Mouse (Mus musculus) forebrain, embryonic 12.5 days (tissue): ENCODE measurements around the gene Rab9. TPM values are rescaled to one million over a fixed set of nuclear protein-coding genes. Genes with fewer than 3 reads are reported as not detected.
"Not testable (repeated sequence)": the region's sequence is repeated elsewhere in the genome, so short reads cannot be mapped to it uniquely, and the experiment has no call there.

Source experiments
- ATAC-seq: fragments of 200-750 bp; cut with Nextera tagmentation; 2 replicates; pipeline ENCODE4 v1.8.0; 2017; ENCODE audit warnings: moderate TSS enrichment; ENCODE audit not compliant: low FRiP score
- H3K27ac ChIP-seq: fragments of 300-500 bp; sonication (generic); 2 replicates; pipeline ENCODE4 v1.5.1; 2016; ENCODE audit warnings: mild to moderate bottlenecking
- H3K27me3 ChIP-seq: fragments of 300-500 bp; sonication (generic); 2 replicates; pipeline ENCODE4 v1.6.1; 2016; ENCODE audit warnings: mild to moderate bottlenecking
- H3K36me3 ChIP-seq: fragments of 300-500 bp; sonication (generic); replicated peaks from 2 replicates; pipeline ENCODE4 v1.6.1; 2016; ENCODE audit warnings: mild to moderate bottlenecking
- H3K4me1 ChIP-seq: fragments of 300-500 bp; sonication (generic); 2 replicates; pipeline ENCODE4 v1.6.1; 2016
- H3K4me2 ChIP-seq: fragments of 300-500 bp; sonication (generic); 2 replicates; pipeline ENCODE4 v1.6.1; 2016; ENCODE audit warnings: mild to moderate bottlenecking, moderate library complexity
- H3K4me3 ChIP-seq: fragments of 300-500 bp; sonication (generic); replicated peaks from 2 replicates; pipeline ENCODE4 v1.5.1; 2016; ENCODE audit warnings: mild to moderate bottlenecking
- H3K9ac ChIP-seq: fragments of 300-500 bp; sonication (generic); 2 replicates; pipeline ENCODE4 v1.6.1; 2016; ENCODE audit warnings: mild to moderate bottlenecking
- H3K9me3 ChIP-seq: fragments of 300-500 bp; sonication (generic); 2 replicates; pipeline ENCODE4 v1.6.1; 2016
- WGBS: fragments of 180-500 bp; shearing (Covaris S2); methylation state at CpG from one replicate; pipeline ENCODE4 v1.1.7; 2016; 5-methylcytosine and 5-hydroxymethylcytosine counted together
- polyA plus RNA-seq: library from polyadenylated mRNA; unstranded; fragments of >200 nt; fragmentation: Nextera tagmentation; extraction: Ambion mirVana; gene quantifications from 2 replicates; pipeline ENCODE4 v1.2.1, GENCODE M21; 2016

Rab9 gene
- polyA plus RNA-seq = 46.3 and 46.7 TPM in 2 replicates

DNA sequence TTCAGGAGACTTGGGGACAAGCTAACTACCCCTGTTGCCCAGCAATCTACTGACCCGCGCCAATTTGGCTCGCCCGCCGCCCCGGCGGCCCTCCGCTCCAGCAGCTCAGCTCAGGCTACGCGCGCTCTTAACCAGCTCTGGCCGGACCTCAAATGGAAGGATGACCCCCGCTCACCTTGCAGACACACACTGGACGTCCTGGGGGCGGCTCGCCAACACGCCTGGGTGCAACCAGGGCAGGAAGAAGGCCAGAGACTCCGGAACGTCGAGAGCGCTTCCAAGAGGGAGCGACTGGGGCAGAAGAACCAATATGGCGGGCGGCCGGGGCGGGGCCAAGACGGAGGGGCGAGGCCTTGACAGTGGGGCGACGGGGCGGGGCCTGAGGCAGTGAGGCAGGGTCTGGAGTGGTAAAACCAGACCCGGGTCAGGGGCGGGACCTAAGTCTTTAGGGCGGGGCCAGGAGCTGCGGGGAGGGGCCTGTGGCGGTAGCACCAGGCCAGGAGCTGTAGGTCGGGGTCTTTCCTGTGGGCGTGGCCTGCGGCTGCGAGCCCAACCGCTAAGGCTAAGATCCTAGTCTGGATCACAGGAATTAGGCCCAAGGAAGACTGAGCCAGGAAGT is at the start of gene Rab9:
TSS of gene Rab9 (minus strand) at position 503 of the 619 bp plus-strand sequence.
- H3K4me2 ChIP-seq = peak within 1 kb of the TSS; percentile 56
- no peaks in the 10 kb centered on the region for H3K9me3 ChIP-seq
- H3K27ac ChIP-seq = peak within 1 kb of the TSS; percentile 56; the same call in 1 of the 2 replicates
- peak within 1 kb of the TSS; percentile 68 for H3K9ac ChIP-seq
- H3K27me3 ChIP-seq = 0 out of 2 replicates have a peak, but pooled peaks cover 4% of the 10 kb centered on the region
- WGBS = 17% methylated on average over 39 of the region's 41 CpGs
- no peaks in the 10 kb centered on the region for H3K36me3 ChIP-seq
- H3K4me1 ChIP-seq = peaks cover 4% of the 10 kb centered on the region
- peak within 1 kb of the TSS; percentile 59 for H3K4me3 ChIP-seq
- ATAC-seq = peak; percentile 99

DNA sequence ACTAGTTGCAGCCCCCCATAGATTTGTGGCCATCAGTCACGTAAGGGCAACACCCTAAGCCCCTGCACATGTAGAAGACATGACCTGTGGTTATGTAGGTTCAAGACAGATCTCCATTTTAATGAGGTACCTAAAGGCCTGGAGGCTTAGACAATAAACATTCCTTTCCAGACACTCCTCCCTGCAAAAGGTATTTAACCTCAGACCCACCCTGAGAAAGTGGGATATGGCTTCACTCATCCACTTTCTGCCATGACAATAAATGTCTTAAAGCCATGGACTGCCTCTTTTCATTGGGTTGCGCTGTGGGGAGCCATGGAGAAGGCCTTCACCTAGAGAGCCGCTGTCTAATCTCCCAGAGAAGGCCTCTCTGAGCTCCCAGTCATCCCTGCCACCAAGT is 48.5 kb upstream of the Rab9 start:
- no peaks in the 10 kb centered on the region for H3K36me3 ChIP-seq
- H3K4me2 ChIP-seq = no peak overlapping the region
- H3K27ac ChIP-seq = no peak overlapping the region
- WGBS = 81% methylated on average over 3 of the region's 3 CpGs
- H3K4me1 ChIP-seq = no peaks in the 10 kb centered on the region
- no peak for ATAC-seq
- H3K9ac ChIP-seq = no peak overlapping the region
- no peak overlapping the region for H3K4me3 ChIP-seq
- H3K27me3 ChIP-seq = peaks cover 22% of the 10 kb centered on the region
- no peaks in the 10 kb centered on the region for H3K9me3 ChIP-seq

DNA sequence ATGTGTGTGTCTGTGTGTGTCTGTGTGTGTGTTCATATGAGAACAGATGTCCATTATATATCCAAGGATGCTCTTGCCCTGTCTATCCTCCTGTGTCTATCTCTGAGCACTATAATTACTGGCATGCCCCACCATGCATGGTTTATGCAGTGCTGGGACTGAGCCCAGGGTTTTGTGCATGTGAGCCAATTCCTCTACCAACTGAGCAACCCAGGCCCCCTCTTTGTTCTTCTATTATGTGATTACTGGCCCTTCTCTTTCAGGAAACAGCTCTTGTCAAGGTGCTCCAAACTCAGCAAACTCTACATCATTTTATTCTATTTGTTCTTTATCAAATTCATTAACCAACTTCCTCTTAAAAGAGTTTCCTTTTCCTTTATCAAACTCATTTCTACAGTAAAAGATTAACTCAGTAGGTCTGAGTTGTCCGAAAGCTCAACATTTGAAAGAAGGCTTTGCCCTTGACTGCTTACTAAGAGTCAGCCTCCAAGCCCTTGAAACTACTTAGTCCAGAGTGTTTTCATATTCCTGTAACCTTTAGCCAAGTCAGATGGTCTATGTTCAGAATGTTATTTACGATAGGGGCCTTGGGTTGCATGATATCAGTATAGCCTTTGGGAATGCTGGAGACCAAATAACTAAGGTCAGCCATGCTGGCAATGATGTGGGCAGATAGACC is 46.1 kb upstream of the Rab9 start:
- no peak overlapping the region for H3K4me2 ChIP-seq
- H3K9me3 ChIP-seq = no peaks in the 10 kb centered on the region
- peaks cover 19% of the 10 kb centered on the region for H3K27me3 ChIP-seq
- H3K4me1 ChIP-seq = no peaks in the 10 kb centered on the region
- no peak overlapping the region for H3K4me3 ChIP-seq
- no peaks in the 10 kb centered on the region for H3K36me3 ChIP-seq
- no peak for ATAC-seq
- H3K27ac ChIP-seq = no peak overlapping the region
- H3K9ac ChIP-seq = no peak overlapping the region
- 87% methylated on average over 2 of the region's 2 CpGs for WGBS

DNA sequence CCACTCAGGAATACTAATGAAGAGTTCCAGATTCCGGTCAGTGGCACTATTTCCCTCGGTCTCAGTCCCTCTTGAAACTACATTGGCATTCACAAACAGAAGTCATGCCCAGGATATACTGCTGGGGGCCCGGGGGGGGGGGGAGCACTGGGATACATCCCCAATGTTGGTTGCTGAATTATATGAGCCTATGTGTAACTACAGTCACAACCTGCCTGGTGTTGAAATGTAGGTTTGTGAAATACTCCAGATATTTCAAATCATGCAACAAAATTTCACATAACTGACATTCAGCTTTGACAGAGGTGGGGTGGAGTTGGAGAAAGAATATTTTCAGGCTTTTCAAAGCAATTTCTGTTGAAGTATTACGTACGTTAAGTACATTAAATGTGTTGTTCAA is 41.1 kb upstream of the Rab9 start:
- peaks cover 32% of the 10 kb centered on the region for H3K27me3 ChIP-seq
- H3K27ac ChIP-seq = no peak overlapping the region
- no peaks in the 10 kb centered on the region for H3K4me1 ChIP-seq
- H3K4me3 ChIP-seq = no peak overlapping the region
- H3K36me3 ChIP-seq = no peaks in the 10 kb centered on the region
- no peaks in the 10 kb centered on the region for H3K9me3 ChIP-seq
- no peak for ATAC-seq
- no peak overlapping the region for H3K4me2 ChIP-seq
- 80% methylated on average over 5 of the region's 5 CpGs for WGBS
- H3K9ac ChIP-seq = no peak overlapping the region

DNA sequence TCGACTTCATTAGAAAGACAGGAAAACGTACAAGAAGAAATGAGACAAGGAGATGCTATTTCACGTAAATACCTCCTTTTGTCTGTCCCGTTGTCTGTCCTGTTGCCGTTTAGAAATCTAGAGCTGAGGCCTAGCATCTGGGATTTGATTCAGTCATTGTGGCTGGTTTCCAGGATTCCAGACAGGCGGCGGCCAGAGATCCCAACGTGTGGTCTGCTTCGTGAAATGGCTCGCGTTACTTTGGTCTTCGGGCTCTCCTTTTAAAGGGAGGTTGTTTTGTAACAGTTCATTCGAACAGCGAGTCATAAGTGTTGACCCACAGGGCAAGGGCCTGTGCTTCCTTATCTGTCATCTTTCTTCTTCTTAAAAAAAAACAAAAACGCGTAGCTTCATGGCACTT is 38.7 kb upstream of the Rab9 start, which contains the start of gene Tceanc:
TSS of gene Tceanc (minus strand) at position 223 of the 400 bp plus-strand sequence.
- H3K27ac ChIP-seq = no peak within 1 kb of the TSS
- no peaks in the 10 kb centered on the region for H3K4me1 ChIP-seq
- no peak within 1 kb of the TSS for H3K4me3 ChIP-seq
- no peaks in the 10 kb centered on the region for H3K9me3 ChIP-seq
- H3K9ac ChIP-seq = no peak within 1 kb of the TSS
- H3K4me2 ChIP-seq = no peak within 1 kb of the TSS
- H3K27me3 ChIP-seq = peaks cover 25% of the 10 kb centered on the region
- WGBS = 80% methylated on average over 16 of the region's 16 CpGs
- no peak for ATAC-seq
- H3K36me3 ChIP-seq = no peaks in the 10 kb centered on the region

DNA sequence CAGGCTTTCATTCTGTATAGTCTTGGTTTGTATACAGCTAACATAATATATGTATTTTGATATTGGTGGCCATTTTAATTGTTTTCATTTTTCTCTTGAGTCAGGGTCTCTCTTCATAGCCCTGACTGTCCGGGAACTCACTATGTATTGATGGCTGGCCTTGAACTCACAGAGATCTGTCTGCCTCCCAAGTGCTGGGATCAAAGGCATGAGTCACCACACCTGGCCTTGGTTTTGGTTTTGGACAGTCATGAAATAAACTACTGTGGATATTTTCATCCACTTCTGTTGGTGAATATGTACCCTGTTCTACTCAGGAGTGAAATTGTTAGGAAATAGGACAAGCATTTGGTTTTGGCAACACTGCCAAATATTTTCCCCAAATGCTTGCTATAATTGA is 37.0 kb upstream of the Rab9 start:
- Histone ChIP-seq H3K4me3 (no peak overlapping the region), H3K9me3 (no peaks in the 10 kb centered on the region), H3K36me3 (no peaks in the 10 kb centered on the region), H3K4me2 (no peak overlapping the region), H3K27me3 (peaks cover 25% of the 10 kb centered on the region), H3K9ac (no peak overlapping the region), H3K4me1 (no peaks in the 10 kb centered on the region), H3K27ac (no peak overlapping the region)
- WGBS = 81% methylated on average over 1 of the region's 1 CpGs
- no peak for ATAC-seq

DNA sequence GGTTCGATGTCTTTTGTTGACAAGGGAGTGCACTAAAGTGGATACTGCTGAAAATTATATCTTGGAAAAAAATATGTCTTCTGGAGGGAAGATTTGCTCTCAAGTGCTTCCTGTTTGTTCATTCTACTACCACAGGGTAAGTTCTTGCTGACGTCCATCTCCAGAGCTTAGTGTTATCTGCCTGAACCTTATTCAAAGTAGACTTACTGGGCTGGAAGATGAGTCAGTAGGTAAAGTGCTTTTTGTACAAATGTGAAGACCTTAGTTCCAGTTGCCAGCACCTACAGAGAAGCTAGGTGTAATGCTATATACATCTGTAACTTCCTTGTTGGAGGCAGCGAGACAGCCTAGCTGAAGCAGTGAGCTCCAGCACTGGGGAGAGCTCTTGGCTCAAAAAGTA is 36.3 kb upstream of the Rab9 start:
- Histone ChIP-seq H3K36me3 (no peaks in the 10 kb centered on the region), H3K27me3 (peaks cover 25% of the 10 kb centered on the region), H3K4me2 (no peak overlapping the region), H3K9me3 (no peaks in the 10 kb centered on the region), H3K27ac (no peak overlapping the region), H3K9ac (no peak overlapping the region), H3K4me3 (no peak overlapping the region), H3K4me1 (no peaks in the 10 kb centered on the region)
- no peak for ATAC-seq
- 96% methylated on average over 3 of the region's 3 CpGs for WGBS

DNA sequence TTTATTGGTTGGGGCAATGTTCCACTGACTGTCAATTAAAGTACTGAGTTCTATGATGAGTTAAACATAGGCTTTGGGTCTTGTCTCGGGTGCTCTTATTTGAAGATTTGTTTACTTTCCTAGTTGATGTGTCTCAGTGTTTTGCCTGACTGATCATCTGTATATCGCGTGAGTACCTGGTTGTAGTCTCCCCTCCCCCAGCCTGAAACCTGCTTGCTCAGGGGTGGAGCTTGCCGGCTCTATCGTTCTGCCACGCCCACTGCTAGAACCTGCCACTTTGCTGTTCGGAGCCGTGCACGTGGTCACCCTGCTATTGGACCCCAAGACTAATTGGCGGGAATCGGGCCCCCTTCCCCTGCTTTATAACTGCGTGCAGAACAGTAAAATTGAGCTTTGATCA is 34.4 kb upstream of the Rab9 start:
- ATAC-seq, H3K9ac ChIP-seq, H3K27ac ChIP-seq, H3K36me3 ChIP-seq, H3K9me3 ChIP-seq, H3K4me1 ChIP-seq, H3K4me3 ChIP-seq: not testable (repeated sequence)
- H3K27me3 ChIP-seq = peaks cover 15% of the 10 kb centered on the region; the same call in 1 of the 2 replicates
- WGBS = 38% methylated on average over 12 of the region's 12 CpGs
- peak overlapping the region; percentile 22 for H3K4me2 ChIP-seq

DNA sequence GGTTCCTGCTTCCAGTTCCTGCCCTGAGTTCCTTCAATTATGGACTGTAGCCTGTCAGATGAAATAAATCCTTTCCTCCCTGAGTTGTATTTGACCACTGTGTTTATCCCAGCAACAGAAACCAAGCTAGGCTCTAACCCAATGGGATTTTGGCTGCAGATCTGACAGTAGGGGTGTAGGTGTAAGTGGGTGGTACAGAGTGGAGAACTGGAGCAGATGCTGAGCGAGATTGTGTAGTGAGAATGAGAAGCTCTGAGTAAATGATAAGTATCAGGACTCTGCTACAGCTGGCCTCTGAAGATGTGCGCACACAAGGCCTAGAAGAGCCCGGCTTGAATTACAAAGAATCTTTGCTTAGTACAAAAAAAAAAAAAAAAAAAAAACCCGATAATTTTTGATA is 32.4 kb upstream of the Rab9 start:
- H3K4me3 ChIP-seq = no peak overlapping the region
- no peaks in the 10 kb centered on the region for H3K9me3 ChIP-seq
- no peaks in the 10 kb centered on the region for H3K4me1 ChIP-seq
- H3K9ac ChIP-seq = no peak overlapping the region
- no peak overlapping the region for H3K27ac ChIP-seq
- WGBS = 92% methylated on average over 4 of the region's 4 CpGs
- no peaks in the 10 kb centered on the region for H3K36me3 ChIP-seq
- no peak overlapping the region for H3K4me2 ChIP-seq
- no peak for ATAC-seq
- H3K27me3 ChIP-seq = peaks cover 22% of the 10 kb centered on the region; the same call in 1 of the 2 replicates

DNA sequence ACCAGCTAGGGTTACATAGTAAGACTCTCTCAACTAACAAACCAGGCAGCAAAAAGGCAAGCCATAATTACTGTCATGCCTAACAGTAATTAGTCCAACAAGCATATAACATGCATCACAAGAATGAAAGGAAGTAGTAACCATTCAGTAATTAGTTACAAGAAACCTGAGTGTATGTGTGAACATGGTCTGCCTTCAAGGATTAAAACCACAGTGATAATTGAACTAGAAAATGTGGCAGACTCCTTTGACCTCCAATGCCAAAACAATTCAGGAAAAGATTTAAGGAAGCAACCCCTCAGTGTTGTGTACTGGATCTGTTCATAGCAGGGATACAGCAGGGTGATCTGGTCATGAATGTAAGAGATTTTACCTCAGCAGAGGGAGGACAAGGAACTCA is 31.4 kb upstream of the Rab9 start:
- Histone ChIP-seq H3K4me1 (no peaks in the 10 kb centered on the region), H3K9me3 (no peaks in the 10 kb centered on the region), H3K4me3 (no peak overlapping the region), H3K27ac (no peak overlapping the region), H3K9ac (no peak overlapping the region), H3K4me2 (no peak overlapping the region), H3K36me3 (no peaks in the 10 kb centered on the region), H3K27me3 (peaks cover 19% of the 10 kb centered on the region; the same call in 1 of the 2 replicates)
- ATAC-seq = no peak

DNA sequence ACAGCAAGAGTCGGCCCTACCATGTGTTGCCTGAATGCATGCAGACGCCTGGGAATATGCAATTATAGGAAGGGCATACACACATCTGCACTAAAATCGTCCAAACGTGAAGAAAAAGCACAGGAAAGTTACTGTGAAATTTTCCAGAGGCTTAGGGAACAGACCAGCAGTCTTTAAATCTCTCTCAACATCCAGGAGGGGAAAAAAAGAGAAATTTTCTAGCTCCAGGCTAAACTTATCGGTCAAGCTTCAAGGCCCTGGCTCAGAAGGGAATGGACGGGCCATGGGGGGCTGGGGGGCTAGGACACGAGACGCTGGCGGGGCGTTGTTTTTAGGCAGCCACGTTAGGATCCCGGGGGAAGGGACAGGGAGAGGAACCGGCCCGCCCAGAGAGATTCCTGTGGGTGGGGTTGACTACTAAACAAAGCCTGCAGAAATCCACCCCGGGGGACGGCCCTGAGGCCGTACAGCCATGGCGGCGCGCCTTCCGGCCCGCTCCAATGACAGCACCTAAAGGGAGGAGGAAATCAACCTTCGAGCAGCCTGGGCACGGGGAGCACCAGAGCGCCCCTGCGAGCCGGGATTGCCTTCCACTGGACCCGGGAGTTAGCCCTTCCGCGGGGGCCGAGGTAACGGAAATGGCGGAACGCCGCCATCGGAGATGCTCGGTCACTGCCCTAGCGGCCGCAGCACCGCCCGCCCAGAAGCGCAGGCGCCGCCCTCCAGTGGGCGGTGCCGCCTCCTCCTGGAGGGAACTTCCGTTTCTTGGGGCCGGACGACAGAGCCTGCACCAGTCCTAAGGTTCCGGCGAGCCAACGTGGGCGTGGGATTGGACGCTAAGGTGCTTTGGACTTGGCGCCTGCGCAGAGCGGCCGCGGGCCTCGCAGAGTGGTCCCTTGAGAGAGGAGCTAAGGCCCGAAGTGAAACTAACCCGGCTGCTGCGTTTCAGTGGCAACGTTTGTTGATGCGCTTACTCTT is 30.4 kb upstream of the Rab9 start:
- Histone ChIP-seq H3K36me3 (no peaks in the 10 kb centered on the region; the same call in 1 of the 2 replicates), H3K4me3 (peak overlapping the region; percentile 57), H3K27ac (peak overlapping the region; percentile 97), H3K9ac (peak overlapping the region; percentile 67), H3K4me2 (peak overlapping the region; percentile 54), H3K27me3 (peaks cover 13% of the 10 kb centered on the region; the same call in 1 of the 2 replicates), H3K4me1 (no peaks in the 10 kb centered on the region), H3K9me3 (no peaks in the 10 kb centered on the region)
- 17% methylated on average over 50 of the region's 65 CpGs for WGBS
- ATAC-seq = peak; percentile 99

DNA sequence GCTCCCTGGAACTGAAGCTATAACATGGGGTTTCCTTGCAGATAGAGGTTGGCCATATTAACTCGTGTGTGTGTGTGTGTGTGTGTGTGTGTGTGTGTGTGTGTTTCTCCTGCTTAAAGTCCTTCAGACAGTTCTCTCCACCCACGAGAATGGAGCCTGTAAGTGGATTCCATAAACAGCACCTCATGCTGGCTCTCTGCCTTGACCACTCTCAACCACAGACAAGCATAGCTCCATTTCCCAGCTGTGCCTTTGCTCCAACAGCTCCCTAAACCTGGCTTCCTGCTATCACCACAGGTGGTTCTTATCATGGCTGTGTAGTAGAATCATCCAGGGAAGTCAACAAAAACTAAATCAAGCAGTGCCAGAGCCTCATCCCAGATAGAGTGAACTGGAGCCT is 24.8 kb upstream of the Rab9 start:
- Histone ChIP-seq H3K36me3 (no peaks in the 10 kb centered on the region; the same call in 1 of the 2 replicates), H3K9me3 (no peaks in the 10 kb centered on the region), H3K4me2 (no peak overlapping the region), H3K4me3 (no peak overlapping the region), H3K4me1 (no peaks in the 10 kb centered on the region), H3K9ac (no peak overlapping the region), H3K27ac (no peak overlapping the region), H3K27me3 (peaks cover 13% of the 10 kb centered on the region; the same call in 1 of the 2 replicates)
- 54% methylated on average over 2 of the region's 2 CpGs for WGBS
- ATAC-seq = no peak
